Mouse (Mus musculus) spleen, adult 18-20 months (tissue): ENCODE measurements around the gene Trmt10c.

Experiments
- DNase-seq, 2 experiments: peaks; one replicate each; pipeline ENCODE4 v3.0.0; 2022; ENCODE audit warnings: mixed read lengths in 2 of 2

Trmt10c gene

DNA sequence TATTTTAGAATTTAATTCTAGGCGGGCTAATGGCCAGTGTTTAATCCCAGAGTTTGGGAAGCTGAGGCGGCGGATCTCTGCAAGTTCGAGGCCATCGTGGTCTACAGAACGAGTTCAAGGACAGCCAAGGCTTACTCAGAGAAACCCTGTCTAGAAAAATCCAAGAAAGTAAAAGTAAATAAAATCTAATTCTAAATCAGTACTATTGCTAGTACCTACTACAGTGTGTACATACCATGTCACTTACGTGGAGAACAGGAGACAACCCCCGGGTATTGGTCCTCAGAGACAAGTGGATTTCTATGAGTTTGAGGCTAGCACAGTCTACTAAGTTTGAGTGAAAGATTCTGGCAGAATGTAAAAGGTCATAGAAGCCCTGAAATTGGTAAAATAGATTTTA, 471 bp upstream of the Trmt10c start:
- no peak for DNase-seq

DNA sequence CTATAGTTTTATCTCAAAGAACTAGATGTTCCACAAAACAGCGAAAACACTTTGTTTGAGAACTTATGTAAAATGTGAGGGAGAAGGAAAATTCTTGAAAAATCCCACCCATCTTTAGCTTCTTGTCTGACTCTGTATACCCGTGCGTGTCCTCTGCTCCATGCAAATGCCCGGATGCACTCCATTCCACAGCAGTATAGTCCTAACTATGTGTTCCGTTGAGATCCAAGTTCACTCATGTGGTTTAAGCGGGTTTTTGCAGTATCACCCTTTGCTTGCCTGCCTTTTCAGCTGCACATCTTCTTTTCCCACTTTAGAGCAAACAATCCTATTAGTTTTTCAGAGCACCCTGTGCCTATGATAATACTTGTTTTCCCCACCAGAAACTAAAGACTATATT, 1.1 kb downstream of the Trmt10c start:
- DNase-seq: no peak

DNA sequence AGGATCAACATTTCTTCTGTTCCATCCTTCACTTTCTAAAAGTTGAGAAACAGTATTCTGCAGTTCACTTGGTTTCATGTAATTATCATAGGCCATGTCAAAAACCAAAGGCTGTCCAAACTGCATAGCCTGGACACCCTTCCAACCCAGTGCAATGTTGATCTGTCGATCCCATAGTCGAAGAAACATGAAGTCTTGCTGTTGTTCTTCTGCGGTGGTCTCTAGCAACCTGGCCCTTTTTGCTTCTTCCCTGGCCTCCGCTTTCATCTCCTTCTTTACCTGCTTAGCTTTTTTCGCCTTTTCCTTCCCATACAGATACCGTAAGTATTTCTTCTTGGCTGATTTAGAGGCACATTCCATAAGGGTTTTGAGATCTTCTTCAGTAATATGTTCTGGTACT, 3.1 kb downstream of the Trmt10c start:
- DNase-seq: no peak

DNA sequence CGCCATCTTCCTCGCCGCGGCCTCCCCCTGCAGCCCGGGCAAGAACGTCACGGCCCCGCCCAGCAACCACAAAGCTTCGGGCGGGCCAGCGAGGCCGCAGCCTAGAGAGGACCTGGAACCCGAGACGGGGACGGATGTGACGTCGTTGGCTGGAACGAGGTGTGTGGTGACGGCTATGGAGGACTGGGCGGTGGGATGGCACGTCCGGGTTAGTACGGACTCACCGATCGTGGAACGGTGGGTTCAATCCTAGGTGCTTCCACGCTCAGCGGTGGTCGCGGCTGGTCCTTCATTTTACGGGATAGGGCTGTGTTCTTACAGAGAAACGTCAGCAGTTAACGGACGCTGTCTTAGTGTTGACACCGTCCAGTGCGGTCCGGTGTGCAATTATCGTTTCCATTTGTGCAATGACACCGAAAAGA, 7.9 kb downstream of the Trmt10c start, which contains the start of gene Pcnp:
Gene Pcnp (minus strand): TSS at position 79 of the 422 bp plus-strand sequence.
- DNase-seq: peak; percentile 94 to 96

DNA sequence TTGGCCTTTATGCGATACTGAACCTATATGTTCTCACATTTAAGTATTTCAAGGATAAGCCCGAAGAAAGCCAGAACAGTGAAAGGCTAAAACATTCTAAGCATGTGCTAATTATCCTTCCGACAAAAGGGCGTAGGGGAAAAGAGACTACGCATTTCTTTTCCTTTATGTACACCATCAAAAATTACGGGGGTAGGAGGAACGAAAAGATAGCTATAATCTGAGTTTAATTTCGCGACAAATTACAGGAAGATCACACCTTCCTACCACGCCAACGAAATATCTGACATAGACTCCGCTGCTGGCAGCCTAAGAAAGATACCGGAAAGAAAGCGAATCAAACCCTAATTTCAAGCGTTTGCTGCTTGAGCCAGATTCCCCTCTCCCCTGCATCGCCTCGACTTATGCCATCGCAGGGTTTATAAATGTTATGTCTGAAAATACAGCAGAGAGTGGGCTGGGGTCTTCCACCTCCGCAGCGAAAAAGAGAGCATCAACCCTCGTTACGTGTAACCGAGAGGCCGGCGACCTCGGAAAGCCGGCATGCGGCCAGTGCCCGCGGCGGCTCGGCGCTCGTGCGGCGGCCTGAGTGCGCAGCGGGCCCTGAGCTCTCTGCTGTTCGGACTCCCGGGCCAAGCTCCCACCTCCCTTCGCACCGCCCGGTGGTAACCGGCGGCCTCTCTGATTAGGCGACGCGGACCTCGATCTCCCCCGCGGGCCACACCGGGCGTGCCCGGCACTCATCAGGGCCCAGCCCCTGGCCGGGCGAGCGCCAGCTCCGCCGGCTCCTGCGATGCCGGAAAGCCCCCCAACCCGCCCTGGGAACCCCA, 8.7 kb downstream of the Trmt10c start:
- no peak for DNase-seq

DNA sequence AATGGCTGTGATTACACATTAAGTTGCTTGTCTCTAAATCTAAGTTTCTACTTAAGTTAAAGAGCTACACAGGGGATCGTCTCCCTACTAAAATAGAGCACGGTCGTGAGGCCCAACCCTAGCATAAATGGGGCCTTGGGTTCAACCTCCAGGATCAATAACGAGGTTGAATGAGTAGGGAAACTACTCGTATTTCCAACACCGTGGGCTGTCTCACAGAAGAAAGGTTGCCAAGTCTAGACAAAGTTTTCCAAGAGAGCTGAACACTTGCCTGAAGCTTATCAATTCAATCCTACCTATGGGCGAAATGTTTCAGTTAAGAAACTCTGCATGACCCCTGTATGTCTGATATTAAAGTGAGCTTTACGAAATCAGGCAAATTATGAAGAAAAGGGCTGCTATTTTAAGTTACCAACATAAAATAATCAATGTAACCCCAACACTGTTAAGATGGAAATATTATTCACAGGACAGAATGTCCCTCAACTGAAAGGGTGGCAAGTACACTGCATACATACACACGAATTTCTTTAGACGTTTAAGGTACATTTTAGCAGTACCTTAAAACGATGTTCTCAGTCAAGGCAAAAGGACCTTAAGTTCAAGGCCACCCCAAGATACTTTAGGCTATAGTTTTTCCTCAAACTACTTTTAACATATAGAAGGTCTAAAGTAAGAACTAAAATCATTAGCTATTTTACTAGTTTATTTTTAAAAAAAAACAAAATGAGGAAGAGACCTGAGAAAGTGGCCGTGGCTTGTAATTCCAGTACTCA, 9.6 kb downstream of the Trmt10c start:
- DNase-seq: no peak

DNA sequence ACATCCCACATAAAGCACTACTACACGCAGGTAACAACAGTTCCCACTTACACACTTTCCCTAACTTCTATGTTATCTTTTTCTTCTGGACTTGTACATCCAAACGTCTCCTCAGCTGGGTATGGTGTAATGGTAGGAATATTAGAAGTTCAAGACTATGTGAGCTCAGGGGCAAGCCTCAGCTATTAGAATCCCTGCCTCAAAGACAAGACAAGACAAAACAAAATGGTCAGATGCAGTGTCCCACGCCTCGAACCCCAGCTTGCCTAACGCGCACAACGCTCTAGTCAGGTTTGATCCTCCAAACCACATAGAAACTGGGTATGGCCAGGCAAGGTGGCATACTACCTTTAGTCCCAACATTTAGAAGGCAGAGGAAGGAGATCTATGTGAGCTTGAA, 18.0 kb downstream of the Trmt10c start:
- DNase-seq: no peak

DNA sequence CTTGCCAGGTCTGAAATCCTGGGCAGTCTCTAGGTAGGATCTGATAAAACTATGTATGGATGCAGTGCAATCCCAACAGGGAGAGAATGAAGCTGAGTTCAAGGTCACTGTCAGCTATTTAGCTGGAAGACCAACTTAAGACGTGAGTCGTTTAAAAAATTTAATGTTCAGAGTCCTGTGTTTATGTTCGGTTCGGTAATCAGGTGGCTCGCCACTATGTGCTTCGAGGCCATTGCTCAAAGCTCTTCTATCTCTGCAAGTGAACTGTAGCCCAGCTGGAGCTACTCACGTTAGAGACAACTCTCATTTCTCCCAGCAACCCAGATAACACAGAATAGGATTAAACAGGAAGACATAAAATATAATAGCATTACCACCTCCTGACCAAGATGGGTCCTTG, 23.5 kb downstream of the Trmt10c start:
- DNase-seq: no peak

DNA sequence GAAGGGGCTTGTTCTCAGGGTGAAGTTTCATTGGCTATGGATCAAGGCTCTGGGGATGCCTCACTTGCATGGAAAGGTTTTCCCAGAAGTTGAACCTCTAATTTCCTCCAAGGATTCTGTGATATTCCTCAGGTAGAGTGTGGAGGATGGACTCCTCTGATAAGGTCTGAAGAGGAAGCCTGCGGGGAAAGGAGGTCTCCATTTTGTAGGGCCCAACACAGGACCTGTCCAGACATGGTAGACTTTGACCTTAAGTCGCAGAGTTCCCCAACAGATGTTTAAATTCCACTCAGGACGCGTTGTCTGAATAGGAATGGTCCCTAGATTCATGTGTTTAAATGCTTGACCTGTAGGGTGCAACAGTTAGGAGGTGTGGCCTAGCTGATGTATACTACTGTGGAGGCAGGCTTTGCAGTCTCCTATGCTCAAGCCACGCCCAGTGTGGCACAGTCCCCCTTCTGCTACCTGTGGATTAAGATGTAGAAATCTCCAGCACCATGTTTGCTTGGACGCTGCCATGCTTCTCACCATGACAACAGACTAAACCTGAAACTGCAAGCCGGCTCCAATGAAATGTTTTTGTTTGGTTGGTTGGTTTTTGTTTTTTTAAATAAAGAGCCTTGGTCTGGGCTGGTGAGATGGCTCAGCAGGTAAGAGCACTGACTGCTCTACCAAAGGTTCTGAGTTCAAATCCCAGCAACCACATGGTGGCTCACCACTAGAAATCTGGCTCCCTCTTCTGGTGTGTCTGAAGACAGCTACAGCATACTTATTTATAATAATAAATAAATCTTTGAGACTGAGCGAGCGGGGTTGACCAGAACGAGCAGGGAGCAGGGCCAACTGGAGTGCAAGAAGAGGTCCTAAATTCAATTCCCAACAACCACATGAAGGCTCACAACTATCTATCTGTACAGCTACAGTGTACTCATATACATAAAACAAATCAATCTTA, 24.6 kb downstream of the Trmt10c start:
- DNase-seq: no peak

DNA sequence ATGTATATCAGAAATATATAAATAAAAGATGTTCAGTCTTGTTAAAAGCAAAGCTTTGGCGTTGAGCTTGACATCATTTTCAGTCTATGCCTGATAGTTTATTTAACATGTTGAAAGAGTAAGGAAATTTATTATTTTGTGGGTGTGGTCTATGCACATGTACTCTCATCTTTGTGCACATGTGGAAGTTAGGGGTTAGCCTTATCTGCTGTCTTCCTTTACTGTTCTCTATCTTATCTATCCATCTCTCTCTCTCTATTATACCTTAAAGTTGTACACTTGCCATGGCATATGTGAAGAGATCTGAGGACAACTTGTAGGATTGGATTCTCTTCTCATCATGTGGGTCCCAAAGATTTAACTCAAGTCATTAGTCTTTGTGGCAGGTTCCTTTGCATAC, 28.8 kb downstream of the Trmt10c start:
- DNase-seq: no peak

DNA sequence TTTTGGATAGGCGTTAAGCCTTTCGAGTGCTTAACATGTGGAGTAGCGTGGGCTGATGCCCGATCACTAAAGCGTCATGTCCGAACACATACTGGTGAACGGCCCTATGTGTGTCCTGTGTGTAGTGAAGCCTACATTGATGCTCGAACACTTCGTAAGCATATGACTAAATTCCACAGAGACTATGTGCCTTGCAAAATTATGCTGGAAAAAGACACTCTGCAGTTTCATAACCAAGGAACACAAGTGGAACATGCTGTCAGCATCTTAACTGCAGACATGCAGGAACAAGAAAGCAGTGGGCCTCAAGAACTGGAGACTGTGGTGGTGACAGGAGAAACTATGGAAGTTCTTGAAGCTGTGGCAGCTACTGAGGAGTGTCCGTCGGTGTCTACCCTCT, 30.8 kb downstream of the Trmt10c start:
- no peak for DNase-seq

DNA sequence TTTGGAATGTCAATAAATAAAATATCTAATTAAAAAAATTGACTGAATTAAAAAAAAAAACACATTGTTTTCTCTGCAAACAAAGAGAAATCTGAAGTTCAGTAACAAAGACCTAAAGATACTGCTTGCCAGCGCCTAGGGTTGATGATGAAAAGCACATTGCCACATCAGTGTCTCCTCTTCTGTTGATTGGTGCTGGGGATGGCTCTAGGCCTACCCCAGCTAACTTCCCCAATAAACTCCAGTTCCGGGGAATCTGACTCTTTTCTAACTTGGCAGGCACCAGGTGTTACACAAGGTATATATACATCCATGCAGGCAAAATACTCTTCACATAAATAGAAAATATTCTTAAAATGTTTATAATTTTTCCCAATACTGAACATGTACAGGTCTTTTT, 43.4 kb downstream of the Trmt10c start:
- DNase-seq: no peak

DNA sequence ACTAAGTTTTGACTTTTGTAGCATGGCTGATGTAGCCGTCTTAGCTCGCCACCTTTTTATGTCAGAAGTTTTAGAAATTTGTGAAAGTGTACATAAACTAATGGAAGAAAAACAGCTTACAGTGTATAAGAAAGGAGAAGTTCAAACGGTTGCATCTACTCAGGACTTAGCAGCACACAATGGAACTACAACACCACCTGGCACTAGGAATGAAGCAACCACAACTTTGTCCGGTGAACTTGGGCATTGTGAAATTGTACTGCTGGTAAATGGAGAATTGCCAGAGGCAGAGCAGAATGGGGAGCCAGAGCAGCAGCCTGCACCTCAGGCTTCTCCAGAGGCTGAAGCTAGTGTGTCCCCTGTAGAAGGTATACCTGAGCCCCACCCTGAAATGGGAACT, 47.3 kb downstream of the Trmt10c start:
- DNase-seq: no peak

DNA sequence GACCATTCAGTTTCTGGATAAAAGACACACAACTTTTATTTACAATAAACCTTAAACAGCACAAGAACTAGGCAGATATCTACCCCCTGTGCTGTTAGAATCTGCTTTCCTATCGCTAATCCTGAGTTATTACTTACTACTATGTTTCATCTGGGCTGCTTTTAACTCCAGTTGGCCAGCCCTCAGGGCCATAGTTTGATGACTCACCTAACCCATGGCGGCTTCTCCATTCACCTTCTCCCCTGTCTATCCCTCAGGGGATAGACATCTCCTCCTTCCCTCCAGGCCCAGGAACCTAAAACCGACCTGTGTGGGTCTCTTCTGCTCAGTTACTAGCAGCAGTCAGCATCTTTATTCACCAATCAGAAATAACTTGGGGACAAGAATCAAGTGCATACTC, 51.6 kb downstream of the Trmt10c start:
- DNase-seq: no peak
